Mouse (Mus musculus) hindbrain, postnatal 0 days (tissue): ENCODE results near the gene Rps8. TPM values are rescaled to one million over a fixed set of nuclear protein-coding genes. Genes with fewer than 3 reads are reported as not detected.

Source experiments
- ATAC-seq: fragments of 200-750 bp; cut with Nextera tagmentation; 2 replicates; pipeline ENCODE4 v1.8.0; 2017; ENCODE audit warnings: mild to moderate bottlenecking, moderate TSS enrichment, moderate library complexity
- DNase-seq: peaks from one replicate; pipeline ENCODE4 v3.0.0-alpha.2; 2015; ENCODE audit warnings: low spot score
- H3K27ac ChIP-seq: fragments of 300-500 bp; sonication (generic); 2 replicates; pipeline ENCODE4 v1.5.1; 2014; ENCODE audit warnings: mild to moderate bottlenecking
- H3K27me3 ChIP-seq: fragments of 300-500 bp; sonication (generic); 2 replicates; pipeline ENCODE4 v1.6.1; 2014; ENCODE audit warnings: low read length, mixed read lengths; ENCODE audit not compliant: insufficient read depth
- H3K36me3 ChIP-seq: fragments of 300-500 bp; sonication (generic); 2 replicates; pipeline ENCODE4 v1.6.1; 2014; ENCODE audit warnings: low read length, mixed read lengths; ENCODE audit not compliant: insufficient read depth
- H3K4me1 ChIP-seq: fragments of 300-500 bp; sonication (generic); 2 replicates; pipeline ENCODE4 v1.6.1; 2014; ENCODE audit warnings: antibody characterized with exemption, low read length, mixed read lengths; ENCODE audit not compliant: insufficient read depth
- H3K4me2 ChIP-seq: fragments of 300-500 bp; sonication (generic); 2 replicates; pipeline ENCODE4 v1.6.1; 2014; ENCODE audit warnings: low read depth, mild to moderate bottlenecking, low read length, moderate library complexity, mixed read lengths
- H3K4me3 ChIP-seq: fragments of 300-500 bp; sonication (generic); 2 replicates; pipeline ENCODE4 v1.5.1; 2014; ENCODE audit warnings: low read length
- H3K9ac ChIP-seq: fragments of 300-500 bp; sonication (generic); replicated peaks from 2 replicates; pipeline ENCODE4 v1.6.1; 2014; ENCODE audit warnings: mild to moderate bottlenecking, low read length, moderate library complexity, mixed read lengths
- H3K9me3 ChIP-seq: fragments of 300-500 bp; sonication (generic); 2 replicates; pipeline ENCODE4 v1.6.1; 2016; ENCODE audit warnings: low read length, mixed read lengths
- CTCF ChIP-seq: IDR thresholded peaks from 2 replicates; pipeline ENCODE4 v1.5.1; 2016; ENCODE audit warnings: antibody characterized with exemption, control low read depth, low read depth
- WGBS: fragments of 180-500 bp; shearing (Covaris S2); extraction: QIAGEN DNeasy Blood & Tissue Kit; methylation state at CpG from one replicate; pipeline ENCODE4 v1.1.7; 2014; 5-methylcytosine and 5-hydroxymethylcytosine counted together
- microRNA-seq, 2 experiments: library from miRNA; unstranded; fragments of <30 nt; microRNA quantifications; one replicate each; pipeline ENCODE4; 2016
- polyA plus RNA-seq: library from polyadenylated mRNA; unstranded; fragments of >200 nt; fragmentation: Nextera tagmentation; extraction: Ambion mirVana; gene quantifications from 2 replicates; pipeline ENCODE4 v1.2.1, GENCODE M21; 2015
- total RNA-seq: library from RNA; depleted of rRNA; stranded (reverse); fragments of >200 nt; gene quantifications from 2 replicates; pipeline ENCODE4 v1.2.3, GENCODE M21; 2014; rRNA removed

Rps8 gene
- total and polyA plus RNA-seq, 2 experiments from 2014 or later, result 470 to 523 TPM

DNA sequence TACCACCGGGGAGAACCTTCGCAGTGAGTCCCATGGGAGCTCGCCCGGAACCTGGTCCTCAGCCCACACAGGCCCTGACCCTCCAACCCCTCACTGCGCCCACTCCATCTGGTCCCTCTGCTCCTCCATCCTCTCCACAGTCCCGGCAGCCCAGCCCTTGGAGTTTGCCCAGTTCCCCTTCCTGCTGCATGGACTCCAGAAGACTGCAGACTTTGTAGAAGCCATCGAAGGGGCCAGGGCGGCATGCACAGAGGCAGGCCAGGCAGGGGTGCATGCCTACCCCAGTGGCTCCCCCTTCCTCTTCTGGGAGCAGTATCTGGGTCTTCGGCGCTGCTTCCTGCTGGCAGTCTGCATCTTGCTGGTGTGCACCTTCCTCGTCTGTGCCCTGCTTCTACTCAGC, 45.1 kb downstream of the Rps8 start:
- no peaks in the 10 kb centered on the region for H3K9me3 ChIP-seq
- no peak for DNase-seq
- H3K27ac ChIP-seq, result no peak overlapping the region
- no peak overlapping the region for H3K9ac ChIP-seq
- H3K4me1 ChIP-seq, result no peaks in the 10 kb centered on the region
- no peak for TF ChIP-seq CTCF
- ATAC-seq, result no peak
- H3K4me3 ChIP-seq, result no peak overlapping the region
- no peak overlapping the region for H3K4me2 ChIP-seq
- H3K27me3 ChIP-seq, result no peaks in the 10 kb centered on the region
- WGBS, result 89% methylated on average over 11 of the region's 11 CpGs
- H3K36me3 ChIP-seq, result peaks cover 42% of the 10 kb centered on the region

- no peak overlapping the region for H3K27ac ChIP-seq
- no peak overlapping the region for H3K4me2 ChIP-seq
- TF ChIP-seq CTCF, result no peak
- H3K9me3 ChIP-seq, result no peaks in the 10 kb centered on the region
- no peaks in the 10 kb centered on the region for H3K27me3 ChIP-seq
- no peaks in the 10 kb centered on the region for H3K4me1 ChIP-seq
- ATAC-seq (no peak), DNase-seq (no peak)
- WGBS, result 92% methylated on average over 13 of the region's 13 CpGs
- H3K9ac ChIP-seq, result no peak overlapping the region
- peaks cover 42% of the 10 kb centered on the region for H3K36me3 ChIP-seq
- no peak overlapping the region for H3K4me3 ChIP-seq
These were observed 45.8 kb downstream of the Rps8 start for GRCm38 (mm10) chr4:117110249-117110648.

- H3K27me3 ChIP-seq, result no peaks in the 10 kb centered on the region
- ATAC-seq (no peak), DNase-seq (no peak)
- H3K9ac ChIP-seq, result no peak overlapping the region
- H3K4me2 ChIP-seq, result no peak overlapping the region
- peaks cover 36% of the 10 kb centered on the region for H3K36me3 ChIP-seq
- H3K4me1 ChIP-seq, result no peaks in the 10 kb centered on the region
- H3K4me3 ChIP-seq, result no peak overlapping the region
- H3K9me3 ChIP-seq, result no peaks in the 10 kb centered on the region
- 93% methylated on average over 25 of the region's 25 CpGs for WGBS
- H3K27ac ChIP-seq, result no peak overlapping the region
- no peak for TF ChIP-seq CTCF
These were observed 46.7 kb downstream of the Rps8 start for GRCm38 (mm10) chr4:117109330-117109729.

- no peaks in the 10 kb centered on the region for H3K9me3 ChIP-seq
- ATAC-seq, result no peak
- no peak overlapping the region for H3K4me3 ChIP-seq
- H3K4me1 ChIP-seq, result no peaks in the 10 kb centered on the region
- 96% methylated on average over 6 of the region's 6 CpGs for WGBS
- H3K36me3 ChIP-seq, result peaks cover 36% of the 10 kb centered on the region
- no peak overlapping the region for H3K4me2 ChIP-seq
- no peak for DNase-seq
- TF ChIP-seq CTCF, result no peak
- H3K9ac ChIP-seq, result no peak overlapping the region
- no peaks in the 10 kb centered on the region for H3K27me3 ChIP-seq
- H3K27ac ChIP-seq, result no peak overlapping the region
These were observed 47.6 kb downstream of the Rps8 start for GRCm38 (mm10) chr4:117108524-117108849.

- Histone ChIP-seq H3K36me3 (peaks cover 36% of the 10 kb centered on the region), H3K4me2 (no peak overlapping the region), H3K4me1 (no peaks in the 10 kb centered on the region), H3K27ac (no peak overlapping the region), H3K9ac (no peak overlapping the region), H3K4me3 (no peak overlapping the region), H3K9me3 (no peaks in the 10 kb centered on the region), H3K27me3 (no peaks in the 10 kb centered on the region)
- no peak for ATAC-seq
- WGBS, result 89% methylated on average over 18 of the region's 18 CpGs
- TF ChIP-seq CTCF, result no peak
- DNase-seq, result no peak
These were observed 48.1 kb downstream of the Rps8 start for GRCm38 (mm10) chr4:117107813-117108523.

GRCm38 (mm10) chr4:117105127-117105526, 50.9 kb downstream of the Rps8 start:
- DNase-seq (peak; percentile 26), ATAC-seq (0 out of 2 replicates have a peak, but pooled peaks have one; percentile 8)
- Histone ChIP-seq H3K4me3 (no peak overlapping the region), H3K36me3 (peaks cover 24% of the 10 kb centered on the region), H3K27ac (no peak overlapping the region), H3K27me3 (no peaks in the 10 kb centered on the region), H3K9me3 (no peaks in the 10 kb centered on the region), H3K4me2 (no peak overlapping the region), H3K4me1 (no peaks in the 10 kb centered on the region; the same call in 1 of the 2 replicates), H3K9ac (no peak overlapping the region)
- WGBS, result 31% methylated on average over 10 of the region's 10 CpGs
- TF ChIP-seq CTCF, result no peak

GRCm38 (mm10) chr4:117104672-117105071, 51.4 kb downstream of the Rps8 start:
- TF ChIP-seq CTCF, result peak; percentile 36
- DNase-seq (no peak), ATAC-seq (no peak)
- Histone ChIP-seq H3K36me3 (peaks cover 20% of the 10 kb centered on the region), H3K9ac (no peak overlapping the region), H3K9me3 (no peaks in the 10 kb centered on the region), H3K4me1 (no peaks in the 10 kb centered on the region; the same call in 1 of the 2 replicates), H3K4me2 (no peak overlapping the region), H3K27me3 (no peaks in the 10 kb centered on the region), H3K27ac (no peak overlapping the region), H3K4me3 (no peak overlapping the region)
- 69% methylated on average over 10 of the region's 10 CpGs for WGBS

Small RNA genes within 50 kb of the gene (microRNA-seq; reads per million reads assigned to microRNA genes)
- 0 reads per million in 2 experiments for gene Gm22398

Other genes starting within 250 kb of the Rps8 start
- 40.7 and 64.4 TPM in 2 replicates for gene Urod, start 161.8 kb downstream of the Rps8 start, total RNA-seq
- gene Urod, start 161.8 kb downstream of the Rps8 start, polyA plus RNA-seq, result 52.2 and 54.0 TPM in 2 replicates
- 47.4 and 49.5 TPM in 2 replicates for gene Hectd3, start 160.9 kb downstream of the Rps8 start, total RNA-seq
- 18.5 and 20.2 TPM in 2 replicates for gene Hectd3, start 160.9 kb downstream of the Rps8 start, polyA plus RNA-seq
- gene Eif2b3, start 136.8 kb downstream of the Rps8 start, total RNA-seq, result 13.1 and 16.7 TPM in 2 replicates
- 56.9 and 58.5 TPM in 2 replicates for gene Eif2b3, start 136.8 kb downstream of the Rps8 start, polyA plus RNA-seq
- gene Ptch2, start 60.2 kb downstream of the Rps8 start, total RNA-seq, result 16.1 and 18.8 TPM in 2 replicates
- gene Ptch2, start 60.2 kb downstream of the Rps8 start, polyA plus RNA-seq, result 4.1 and 4.4 TPM in 2 replicates
- gene Btbd19, start 30.5 kb downstream of the Rps8 start, total RNA-seq, result 7.8 and 9.1 TPM in 2 replicates
- 4.9 and 5.4 TPM in 2 replicates for gene Btbd19, start 30.5 kb downstream of the Rps8 start, polyA plus RNA-seq
- gene Tctex1d4, start 29.4 kb downstream of the Rps8 start, total RNA-seq, result 2.0 and 5.8 TPM in 2 replicates
- gene Tctex1d4, start 29.4 kb downstream of the Rps8 start, polyA plus RNA-seq, result 2.0 and 2.8 TPM in 2 replicates
- 23.9 and 29.8 TPM in 2 replicates for gene Plk3, start 22.3 kb downstream of the Rps8 start, total RNA-seq
- gene Plk3, start 22.3 kb downstream of the Rps8 start, polyA plus RNA-seq, result 26.8 and 29.1 TPM in 2 replicates
- 5.0 and 8.4 TPM in 2 replicates for gene Kif2c, start 26.4 kb upstream of the Rps8 start, total RNA-seq
- 6.9 and 10.1 TPM in 2 replicates for gene Kif2c, start 26.4 kb upstream of the Rps8 start, polyA plus RNA-seq
- 7.5 and 16.5 TPM in 2 replicates for gene Tmem53, start 95.7 kb upstream of the Rps8 start, total RNA-seq
- 14.0 and 14.5 TPM in 2 replicates for gene Tmem53, start 95.7 kb upstream of the Rps8 start, polyA plus RNA-seq
- gene Armh1, start 95.9 kb upstream of the Rps8 start, total RNA-seq, result 3.2 and 3.6 TPM in 2 replicates
- gene Armh1, start 95.9 kb upstream of the Rps8 start, polyA plus RNA-seq, result 2.6 and 3.0 TPM in 2 replicates